Mouse (Mus musculus): Measurements from ENCODE around the gene Olfr1339.

Gene Olfr1339

DNA sequence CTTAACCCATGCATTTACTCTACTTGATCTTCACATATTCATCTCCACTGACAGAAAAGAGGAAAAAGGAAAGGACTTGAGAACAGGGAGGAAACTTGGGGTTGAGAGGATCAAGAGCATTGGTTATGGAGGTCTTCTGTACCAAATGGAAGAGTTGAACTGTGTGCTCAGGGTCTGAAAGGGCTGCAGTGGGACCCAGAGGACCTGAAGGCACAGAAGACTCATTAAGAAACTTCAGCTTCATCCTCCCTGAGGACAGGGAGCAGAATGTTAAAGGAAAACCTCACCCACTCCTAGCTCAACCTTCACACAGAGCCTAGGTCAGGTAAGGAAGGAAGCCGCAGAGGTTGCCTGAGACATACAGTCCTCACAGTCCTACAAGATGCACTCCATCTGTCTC is at the start of gene Olfr1339:
TSS of gene Olfr1339 (plus strand) at position 301 of the 400 bp plus-strand sequence.
- no peak for DNase-seq

DNA sequence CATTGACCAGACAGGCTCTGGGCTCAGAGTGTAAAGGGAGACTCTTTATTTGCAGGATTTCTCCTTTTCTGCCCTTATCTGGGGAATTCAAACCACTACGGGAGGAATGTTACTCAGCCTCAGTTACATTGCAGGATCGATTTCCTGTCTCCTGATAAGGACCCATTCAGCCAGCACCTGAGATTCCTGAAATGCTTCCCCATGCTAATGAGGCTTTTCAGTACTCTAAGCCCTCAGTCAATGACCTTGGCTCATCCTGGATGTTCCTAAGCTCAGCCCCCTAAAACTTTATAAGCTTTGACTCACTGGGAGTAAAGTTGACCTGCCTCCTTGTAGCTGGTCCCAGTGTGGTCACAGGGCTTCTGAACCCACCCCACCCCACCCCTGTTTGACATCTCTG is 44.9 kb upstream of the Olfr1339 start:
- DNase-seq, result no peak

DNA sequence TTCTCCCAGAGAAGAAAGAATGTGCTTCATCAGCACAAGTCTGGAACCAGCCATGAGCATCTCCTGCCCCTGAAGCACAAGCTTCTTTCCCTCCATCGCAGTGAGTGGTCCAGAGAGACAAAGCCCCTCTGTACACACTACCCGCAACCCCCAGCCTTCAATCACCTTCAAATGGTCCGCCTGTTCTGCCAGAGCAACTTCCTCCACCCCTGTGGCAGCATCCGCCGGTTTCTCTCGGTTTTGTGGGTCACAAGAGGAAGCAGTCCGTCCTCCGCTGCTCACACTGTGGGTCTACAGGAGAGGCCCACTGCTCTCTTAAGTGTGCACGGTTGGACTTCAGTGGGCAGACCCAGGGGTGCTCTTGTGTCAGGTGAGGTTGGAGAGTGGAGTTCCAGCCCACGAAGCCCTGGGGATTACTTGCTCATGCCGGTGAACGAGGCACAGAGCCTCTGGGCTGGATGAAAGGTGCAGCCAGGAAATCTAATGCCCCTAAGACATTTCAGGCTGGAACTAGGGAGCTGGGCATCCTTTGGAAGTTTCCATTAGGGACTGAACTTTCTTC is 39.5 kb upstream of the Olfr1339 start, which contains the start of gene Olfr1342:
TSS of gene Olfr1342 (minus strand) at position 345 of the 562 bp plus-strand sequence.
- DNase-seq, result no peak

DNA sequence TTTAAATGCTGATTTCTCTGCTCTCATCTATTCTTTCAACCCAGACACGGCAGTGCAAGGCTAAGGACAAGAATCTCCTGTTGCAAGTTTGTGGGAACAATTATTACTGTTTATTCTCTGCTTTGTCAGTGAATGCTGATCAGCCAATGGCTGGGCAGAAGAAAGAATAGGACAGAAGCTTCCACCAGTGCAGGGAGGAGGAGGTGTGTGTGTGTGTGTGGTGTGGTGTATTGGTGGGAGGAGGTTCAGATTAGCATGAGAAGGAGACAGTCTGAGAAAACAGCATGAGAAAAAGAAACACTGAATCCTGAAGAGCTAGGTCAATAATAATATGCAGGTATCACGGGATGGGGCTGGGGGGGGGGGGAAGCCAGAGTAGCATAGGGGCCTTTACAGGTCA is 38.2 kb upstream of the Olfr1339 start:
- DNase-seq, result no peak

DNA sequence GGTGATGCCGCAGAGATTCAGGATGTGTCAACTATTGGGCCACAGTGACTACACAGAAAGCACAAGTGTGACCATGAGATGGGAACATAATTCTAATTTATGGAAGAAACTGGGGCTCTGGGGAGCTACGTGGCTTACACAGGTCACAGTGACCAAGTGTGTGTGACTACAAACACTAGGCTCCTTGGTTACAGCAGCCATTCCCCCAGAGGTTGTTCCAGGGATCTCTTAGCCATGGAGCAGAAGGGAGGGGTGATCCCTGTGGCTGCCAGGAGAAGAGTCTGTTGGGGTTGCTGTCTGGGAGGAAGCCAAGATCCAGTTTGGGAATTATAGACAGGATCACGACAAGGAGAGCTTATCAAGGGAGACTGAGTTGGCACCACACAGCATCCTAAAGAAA is 28.8 kb upstream of the Olfr1339 start, which contains the start of gene Olfr1341:
TSS of gene Olfr1341 (plus strand) at position 301 of the 400 bp plus-strand sequence.
- DNase-seq, result no peak

DNA sequence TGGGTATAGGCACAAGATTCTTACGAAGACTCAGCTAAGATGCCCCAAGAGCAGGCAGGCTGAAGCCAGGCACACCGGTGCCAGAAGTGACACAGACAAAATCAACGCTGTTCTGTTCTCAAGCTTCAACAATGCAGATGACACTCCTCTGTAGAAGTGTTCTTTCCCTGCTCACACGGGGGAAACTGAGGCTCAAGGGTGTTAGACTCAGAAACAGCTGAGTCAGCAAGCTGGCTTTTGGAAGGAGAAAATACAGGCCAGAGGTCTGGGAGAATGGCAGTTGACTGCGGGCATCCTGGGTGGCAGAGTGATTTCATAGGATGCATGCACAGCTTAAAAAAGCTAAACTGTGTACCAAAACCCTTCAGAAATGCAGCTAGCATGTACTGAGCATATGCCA is 23.9 kb upstream of the Olfr1339 start:
- DNase-seq, result no peak

DNA sequence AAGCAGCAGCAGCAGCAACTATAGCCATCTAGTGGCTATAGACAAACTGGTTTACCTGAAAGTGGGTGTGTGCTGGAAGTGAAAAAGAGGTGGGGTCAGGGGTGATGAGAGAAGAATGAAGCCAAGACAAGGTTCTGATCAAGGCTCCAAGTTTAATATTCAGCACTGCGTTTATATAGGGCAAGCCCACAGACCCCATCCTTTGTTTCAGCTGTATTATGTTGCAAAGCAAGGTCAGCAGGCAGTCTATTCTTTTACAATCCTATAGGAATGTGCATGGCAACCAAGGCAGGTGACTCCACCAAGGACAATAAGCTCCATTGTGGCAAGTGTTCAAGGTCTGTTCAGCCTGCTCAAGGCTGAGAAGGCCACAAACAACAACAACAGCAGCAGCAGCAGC is 20.3 kb upstream of the Olfr1339 start:
- DNase-seq, result no peak

DNA sequence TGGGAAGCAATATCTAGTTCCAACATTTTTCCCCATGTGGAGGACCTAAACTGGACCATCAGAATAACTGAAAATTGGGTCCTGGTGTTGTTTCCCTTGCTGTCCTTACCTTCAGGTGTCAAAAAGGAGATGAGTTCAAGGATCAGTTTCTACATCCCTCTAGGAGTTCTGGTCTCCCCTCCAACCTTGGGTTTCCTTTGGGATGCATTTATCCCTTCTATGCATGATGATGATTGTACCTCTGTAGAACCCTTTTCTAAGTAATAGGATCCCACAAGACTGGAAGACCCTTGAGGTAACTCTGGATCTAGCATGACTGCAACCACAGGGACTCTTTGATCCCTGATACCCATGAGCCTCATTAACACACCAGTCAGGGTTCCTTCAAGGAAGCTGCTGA is 12.1 kb upstream of the Olfr1339 start, which contains the start of gene Olfr1340:
TSS of gene Olfr1340 (plus strand) at position 301 of the 400 bp plus-strand sequence.
- no peak for DNase-seq

DNA sequence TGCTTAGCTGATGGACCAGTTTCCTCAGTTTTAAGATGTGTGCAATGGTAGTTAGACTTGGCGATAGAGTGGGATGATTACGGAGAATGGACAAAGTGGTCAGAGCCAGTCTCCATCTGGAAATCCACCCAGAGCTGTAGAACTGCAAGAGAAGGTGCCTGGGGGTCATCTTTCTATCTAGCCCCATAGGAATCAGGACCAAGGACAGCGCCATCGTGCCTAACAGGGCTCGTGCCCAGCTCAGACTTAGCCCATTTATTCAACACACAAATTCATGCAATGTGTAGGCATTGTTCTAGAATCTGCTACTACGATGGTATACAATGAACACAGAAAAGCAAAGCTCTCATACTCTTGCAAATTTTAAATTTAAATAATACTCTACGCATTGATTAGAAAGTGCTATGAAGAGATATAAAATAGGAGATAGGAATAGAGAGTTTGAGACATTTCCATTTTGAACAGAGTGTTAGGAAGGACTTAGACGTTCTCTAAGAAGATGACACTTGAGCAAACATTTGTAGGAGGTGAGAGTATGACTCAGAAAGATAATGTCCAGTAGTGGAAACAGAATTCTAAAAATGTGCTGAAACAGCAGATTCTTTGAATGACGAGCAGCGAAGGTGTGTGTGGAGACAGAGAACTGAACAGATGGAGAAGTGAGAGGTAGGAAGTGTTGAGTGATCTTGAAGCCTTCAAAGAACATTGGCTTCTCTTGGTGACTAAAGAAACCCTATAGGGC is 10.1 kb upstream of the Olfr1339 start:
- no peak for DNase-seq

DNA sequence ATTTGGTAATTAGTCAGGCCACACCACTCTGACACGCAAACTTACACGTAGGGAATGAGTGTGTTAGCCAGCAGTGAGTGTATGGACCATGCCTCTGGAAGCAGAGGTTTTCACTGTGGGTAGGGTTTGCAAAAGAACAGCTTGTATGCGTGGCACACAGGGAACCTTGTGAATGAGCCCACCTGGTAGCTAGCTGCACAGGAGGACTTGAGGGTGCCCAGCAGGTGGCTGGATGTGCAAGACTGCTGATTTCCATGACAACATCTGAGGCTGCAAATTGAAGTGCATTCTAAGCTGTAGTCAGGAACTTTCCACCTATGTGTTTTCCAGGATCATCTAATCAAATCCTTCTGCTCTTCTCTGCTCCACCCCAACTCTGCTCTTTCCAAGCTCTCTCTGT is 7.6 kb downstream of the Olfr1339 start:
- no peak for DNase-seq

DNA sequence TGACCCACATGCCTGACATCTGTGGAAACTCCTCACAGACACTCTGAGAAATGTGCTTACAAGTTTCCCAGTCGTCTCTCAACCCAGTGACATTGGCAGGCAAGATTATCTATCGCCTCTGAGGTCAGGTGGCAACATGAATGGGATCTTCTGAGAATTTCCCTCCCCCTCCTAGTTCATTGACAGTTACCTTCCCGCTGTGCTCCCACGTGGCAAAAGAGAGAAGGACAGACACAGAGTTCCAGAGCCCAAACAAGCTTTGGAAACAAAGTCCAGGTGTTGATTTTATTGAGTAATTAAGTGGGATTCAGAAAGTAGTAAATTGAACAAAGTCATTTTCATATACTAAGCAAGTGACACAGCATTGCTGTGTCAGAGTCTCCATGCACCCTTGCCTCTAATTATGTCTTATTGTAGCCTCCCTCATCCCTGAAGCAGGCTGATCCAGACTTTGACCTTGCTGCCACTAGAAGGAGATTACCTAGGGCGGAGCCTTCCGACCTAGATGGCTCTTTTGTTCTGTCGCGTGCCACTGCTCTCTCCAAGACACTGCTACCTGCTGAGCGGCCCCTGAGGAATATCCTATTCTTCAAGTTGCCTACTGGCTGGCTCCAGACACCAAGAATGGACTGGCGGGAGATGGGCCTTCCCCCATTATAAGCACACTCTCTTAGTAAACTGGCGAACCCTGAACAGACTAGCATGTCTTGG is 9.2 kb downstream of the Olfr1339 start:
- no peak for DNase-seq

DNA sequence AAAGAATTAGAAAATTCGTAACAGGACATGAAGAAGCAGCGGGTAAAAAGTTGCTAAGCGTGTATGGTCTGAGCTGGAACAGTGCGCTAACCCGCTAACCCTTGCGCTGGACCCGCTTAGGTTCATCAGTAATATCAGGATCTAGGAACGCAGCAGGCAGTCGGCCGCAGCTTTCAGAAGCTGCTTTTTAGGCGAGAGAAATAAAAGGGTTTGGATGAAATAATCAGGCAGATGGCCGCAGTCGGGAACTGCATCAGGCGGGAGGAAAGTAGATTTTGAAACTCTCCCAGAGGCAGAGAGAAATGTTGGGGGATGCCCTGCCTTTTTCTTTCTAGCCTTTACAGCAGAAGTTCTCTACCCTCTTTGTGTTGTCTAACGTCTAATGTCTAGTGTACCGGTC is 9.9 kb downstream of the Olfr1339 start:
- DNase-seq, result no peak

DNA sequence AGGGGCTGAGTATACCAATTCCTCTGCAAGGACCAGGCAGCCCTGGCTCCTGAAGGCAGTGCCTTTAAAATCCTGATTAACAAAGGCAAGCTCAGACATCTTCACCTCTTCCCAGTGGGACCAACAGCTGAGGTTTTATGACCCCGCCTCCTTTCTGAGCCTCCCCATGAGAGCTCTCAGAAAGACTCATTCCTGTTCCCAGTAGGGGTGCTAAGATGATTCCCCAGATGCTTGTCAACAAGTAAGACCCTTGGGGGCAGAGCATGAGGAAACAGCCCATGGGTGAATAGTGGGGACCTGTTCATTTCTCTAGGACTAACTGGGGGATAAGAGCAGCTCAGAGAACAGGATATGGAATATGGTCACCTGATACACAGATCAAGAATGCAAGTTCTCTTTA is 26.7 kb downstream of the Olfr1339 start, which contains the start of gene Olfr1338:
TSS of gene Olfr1338 (minus strand) at position 101 of the 400 bp plus-strand sequence.
- DNase-seq, result no peak

DNA sequence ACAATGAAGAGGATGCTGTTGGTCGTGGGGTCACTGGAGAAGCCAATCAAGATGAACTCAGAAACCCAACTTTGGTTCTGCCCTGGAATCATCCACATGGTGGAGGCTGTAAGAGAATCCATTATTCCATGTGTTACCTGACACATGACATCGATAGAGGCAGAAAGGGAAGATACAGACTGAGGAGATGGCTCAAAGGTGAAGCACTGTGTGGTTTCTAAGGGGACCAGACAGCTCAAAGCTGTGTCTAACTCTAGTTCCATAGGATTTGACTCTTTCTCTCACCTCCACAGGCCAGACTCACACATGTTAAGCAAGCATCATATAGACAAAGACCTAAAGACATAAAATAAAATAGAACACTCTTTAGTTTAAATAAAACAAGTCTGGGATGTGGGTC is 50.5 kb downstream of the Olfr1339 start, which contains the start of gene Olfr1337:
TSS of gene Olfr1337 (minus strand) at position 101 of the 400 bp plus-strand sequence.
- DNase-seq, result no peak
